ENCODE assay signal across 19 mouse cellular contexts in genomic region chr10:17719009-17719570, GRCm38 (mm10). TPM values are rescaled to one million over a fixed set of nuclear protein-coding genes. Genes with fewer than 3 reads are reported as not detected.
A peak's percentile ranks its signal among the peaks of the same experiment; 100 is the strongest.
DNase-seq lines count a peak whose midpoint lies in the region; ATAC-seq and TF ChIP-seq lines count a peak whose summit lies in the region.
"Had no signal": no experiment of that assay in that cellular context is flagged by ENCODE, and none has a peak within 500 bp of the region (broad histone marks: within the 10 kb centered on the region; RNA-seq: fewer than 3 reads in every experiment).

No protein-coding gene starts in this region.

- H3K27ac ChIP-seq in heart, embryonic 13.5 days (replicated peaks), result 0 out of 2 replicates have a peak overlapping the region, but pooled peaks have one; percentile 14
- no peak overlapping the region for H3K27ac ChIP-seq in liver, adult 2 months (replicated peaks; ENCODE audit: insufficient read depth, low read depth, low read length)
- no peak overlapping the region for H3K27ac ChIP-seq in lung, postnatal 0 days (ENCODE audit: low read length)
- H3K27ac ChIP-seq: forebrain, embryonic 10.5 days; hindbrain, embryonic 14.5 days; left cerebral cortex, adult 2 months; limb, embryonic 10.5 days had no signal

- DNase-seq in heart, postnatal 25 days (ENCODE audit: low spot score), result no peak
- peak; percentile 68 for DNase-seq in ZHBTc4 (ENCODE audit: low read depth, low spot score)
- DNase-seq in liver, adult 2 months (ENCODE audit: extremely low read depth, low read depth, low spot score), result peak; percentile 31
- no peak for DNase-seq in frontal cortex, postnatal 25 days (ENCODE audit: low spot score in 2 of 2)
- no peak for DNase-seq in lung, postnatal 0 days (ENCODE audit: low spot score)
- DNase-seq: adrenal gland, postnatal 10 days; cerebellum, adult 18-20 months; cerebellum, postnatal 25 days; forebrain, postnatal 0 days; kidney, adult 8-10 months; kidney, postnatal 25 days; lung, postnatal 14 days; thymus, postnatal 36 days had no signal

- TF ChIP-seq EP300 in lung, postnatal 0 days (IDR thresholded peaks at IDR 0.05), result no peak

- 36% methylated on average over 4 of the region's 4 CpGs for WGBS in heart, embryonic 13.5 days
- 60% methylated on average over 4 of the region's 4 CpGs for WGBS in liver, adult 2 months
- 79% methylated on average over 4 of the region's 4 CpGs for WGBS in lung, postnatal 0 days

- H3K9me3 ChIP-seq in heart, embryonic 13.5 days, result no peaks in the 10 kb centered on the region
- no peaks in the 10 kb centered on the region for H3K9me3 ChIP-seq in lung, postnatal 0 days (ENCODE audit: low read length)
- H3K9me3 ChIP-seq: forebrain, embryonic 10.5 days; limb, embryonic 10.5 days had no signal

- ATAC-seq in heart, embryonic 13.5 days (ENCODE audit: extremely low read depth, insufficient number of reproducible peaks, low FRiP score, low TSS enrichment), result no peak
- peak; percentile 39 for ATAC-seq in megakaryocyte-erythroid progenitor cell, adult 5-6 weeks (replicated peaks; ENCODE audit: low FRiP score, low TSS enrichment, poor library complexity, severe bottlenecking)
- no peak for ATAC-seq in lung, postnatal 0 days
- ATAC-seq: forebrain, postnatal 0 days had no signal

- no peaks in the 10 kb centered on the region for H3K27me3 ChIP-seq in heart, embryonic 13.5 days (replicated peaks)
- H3K27me3 ChIP-seq in liver, adult 2 months (ENCODE audit: control insufficient read depth, insufficient read depth, low read length), result no peaks in the 10 kb centered on the region
- no peaks in the 10 kb centered on the region for H3K27me3 ChIP-seq in lung, postnatal 0 days (replicated peaks; ENCODE audit: insufficient read depth, low read length)

- H3K4me1 ChIP-seq in heart, embryonic 13.5 days, result peaks cover 33% of the 10 kb centered on the region
- no peaks in the 10 kb centered on the region; the same call in 1 of the 2 replicates for H3K4me1 ChIP-seq in liver, adult 2 months (ENCODE audit: control insufficient read depth, insufficient read depth, low read length)
- H3K4me1 ChIP-seq in lung, postnatal 0 days (ENCODE audit: insufficient read depth, low read depth, low read length), result no peaks in the 10 kb centered on the region

- H3K79me2 ChIP-seq in liver, adult 2 months (ENCODE audit: control insufficient read depth, insufficient read depth, low read length), result peaks cover 5% of the 10 kb centered on the region; the same call in 1 of the 2 replicates

- TF ChIP-seq CTCF in liver, adult 2 months (IDR thresholded peaks at IDR 0.05; ENCODE audit: low read depth, low read length), result no peak
- TF ChIP-seq CTCF in lung, postnatal 0 days (IDR thresholded peaks at IDR 0.05), result no peak

- no peak for TF ChIP-seq POLR2A in liver, adult 2 months (IDR thresholded peaks at IDR 0.05; ENCODE audit: extremely low read depth, insufficient read depth, low read length)

- intact Hi-C loops in heart, postnatal 25 days (cut with DNase I), result no loop called here

- no peak overlapping the region for H3K9ac ChIP-seq in heart, embryonic 13.5 days
- no peak overlapping the region for H3K9ac ChIP-seq in liver, adult 2 months (ENCODE audit: low read depth, low read length)
- H3K9ac ChIP-seq in lung, postnatal 0 days (replicated peaks; ENCODE audit: low read depth), result no peak overlapping the region
- H3K9ac ChIP-seq: forebrain, postnatal 0 days; hindbrain, embryonic 14.5 days had no signal

- H3K4me2 ChIP-seq in heart, embryonic 13.5 days, result no peak overlapping the region
- H3K4me2 ChIP-seq in lung, postnatal 0 days (replicated peaks; ENCODE audit: low read depth, low read length), result no peak overlapping the region
- H3K4me2 ChIP-seq: hindbrain, embryonic 14.5 days had no signal

- no peaks in the 10 kb centered on the region for H3K36me3 ChIP-seq in heart, embryonic 13.5 days
- H3K36me3 ChIP-seq in liver, adult 2 months (ENCODE audit: control insufficient read depth, insufficient read depth, low read length), result no peaks in the 10 kb centered on the region
- H3K36me3 ChIP-seq in lung, postnatal 0 days (ENCODE audit: insufficient read depth, low read length), result no peaks in the 10 kb centered on the region

- H3K4me3 ChIP-seq in heart, embryonic 13.5 days, result no peak overlapping the region
- no peak overlapping the region for H3K4me3 ChIP-seq in liver, adult 2 months (ENCODE audit: insufficient read depth, low read depth, low read length)
- no peak overlapping the region for H3K4me3 ChIP-seq in lung, postnatal 0 days (ENCODE audit: low read depth, low read length)
- H3K4me3 ChIP-seq: forebrain, embryonic 10.5 days; left cerebral cortex, adult 2 months; limb, embryonic 10.5 days had no signal

RNA-seq across cellular contexts. Expression of gene Cited2, which starts 3.9 kb away (rescaled TPM):
- polyA plus RNA-seq in heart, embryonic 13.5 days (2015; fragmentation: Nextera tagmentation; extraction: Ambion mirVana), result 28.2 and 28.9 TPM in 2 replicates
- 10 to 100 TPM; 42.8 to 47.9 TPM for total RNA-seq in heart, postnatal 25 days (2021)
- total RNA-seq in liver, adult 2 months (2014; rRNA removed), result 9.2 and 9.7 TPM in 2 replicates
- 25.6 and 25.9 TPM in 2 replicates for polyA plus RNA-seq in liver, adult 2 months (2012; rRNA removed)
- 10.1 and 13.7 TPM in 2 replicates for total RNA-seq in megakaryocyte-erythroid progenitor cell, adult 5-6 weeks (2014; fragmentation: Nextera tagmentation)
- total RNA-seq in megakaryocyte-erythroid progenitor cell, adult 5-6 weeks (2017), result 10.1 and 36.8 TPM in 2 replicates
- 53.4 and 57.9 TPM in 2 replicates for polyA plus RNA-seq in lung, postnatal 0 days (2015; fragmentation: Nextera tagmentation; extraction: Ambion mirVana)

Comparison
In these comparisons a context has a peak if more than half of its experiments do, and no peak if none do; other contexts are left out.
1. DNase-seq: peak in ZHBTc4 (single experiment) and liver, adult 2 months (single experiment); none in heart, postnatal 25 days (single experiment), frontal cortex, postnatal 25 days (0 of 2) and lung, postnatal 0 days (single experiment).